Mouse (Mus musculus) kidney, adult 9 months (tissue): ENCODE data around the gene Sorcs3.

Experiments
- DNase-seq: peaks from one replicate; pipeline ENCODE4 v3.0.0; 2022

Sorcs3 gene

GRCm38 (mm10) chr19:48727601-48728000, 521.8 kb downstream of the Sorcs3 start:
- DNase-seq = no peak

GRCm38 (mm10) chr19:48731731-48732130, 525.9 kb downstream of the Sorcs3 start:
- no peak for DNase-seq

GRCm38 (mm10) chr19:48734370-48734769, 528.5 kb downstream of the Sorcs3 start:
- no peak for DNase-seq

GRCm38 (mm10) chr19:48737554-48737953, 531.7 kb downstream of the Sorcs3 start:
- DNase-seq = peak; percentile 12

- no peak for DNase-seq
Observed at GRCm38 (mm10) chr19:48755156-48755555, 549.3 kb downstream of the Sorcs3 start.

- peak; percentile 62 for DNase-seq
Observed at GRCm38 (mm10) chr19:48756831-48757230, 551.0 kb downstream of the Sorcs3 start.

GRCm38 (mm10) chr19:48766524-48766923, 560.7 kb downstream of the Sorcs3 start:
- DNase-seq = no peak

GRCm38 (mm10) chr19:48771565-48771964, 565.7 kb downstream of the Sorcs3 start:
- DNase-seq = no peak

- no peak for DNase-seq
Observed at GRCm38 (mm10) chr19:48779095-48779765, 573.4 kb downstream of the Sorcs3 start.

- no peak for DNase-seq
Observed at GRCm38 (mm10) chr19:48780813-48781212, 575.0 kb downstream of the Sorcs3 start.

GRCm38 (mm10) chr19:48782024-48782721, 576.3 kb downstream of the Sorcs3 start:
- peak; percentile 38 for DNase-seq

- no peak for DNase-seq
Observed at GRCm38 (mm10) chr19:48787269-48787668, 581.4 kb downstream of the Sorcs3 start.

GRCm38 (mm10) chr19:48804546-48804945, 598.7 kb downstream of the Sorcs3 start:
- DNase-seq = no peak

GRCm38 (mm10) chr19:48811541-48811940, 605.7 kb downstream of the Sorcs3 start:
- no peak for DNase-seq

GRCm38 (mm10) chr19:48813823-48814222, 608.0 kb downstream of the Sorcs3 start:
- DNase-seq = no peak

GRCm38 (mm10) chr19:48815064-48815463, 609.2 kb downstream of the Sorcs3 start:
- DNase-seq = no peak

- no peak for DNase-seq
Observed at GRCm38 (mm10) chr19:48820493-48821282, 614.9 kb downstream of the Sorcs3 start.

- no peak for DNase-seq
Observed at GRCm38 (mm10) chr19:48821283-48821715, 615.5 kb downstream of the Sorcs3 start.

GRCm38 (mm10) chr19:48834342-48834741, 628.5 kb downstream of the Sorcs3 start:
- no peak for DNase-seq

- peak; percentile 33 for DNase-seq
Observed at GRCm38 (mm10) chr19:48839418-48839817, 633.6 kb downstream of the Sorcs3 start.

- DNase-seq = no peak
Observed at GRCm38 (mm10) chr19:48847700-48848099, 641.9 kb downstream of the Sorcs3 start.

- peak; percentile 76 for DNase-seq
Observed at GRCm38 (mm10) chr19:48850466-48850865, 644.6 kb downstream of the Sorcs3 start.
